Mouse (Mus musculus) liver, adult (tissue): ENCODE results near the gene Il16.

ENCODE experiments used
- GATA4 ChIP-seq: IDR thresholded peaks from 2 replicates; pipeline ENCODE4 v1.6.1; 2014; ENCODE audit warnings: mild to moderate bottlenecking, low read length; ENCODE audit not compliant: insufficient replicate concordance

The Il16 gene

DNA sequence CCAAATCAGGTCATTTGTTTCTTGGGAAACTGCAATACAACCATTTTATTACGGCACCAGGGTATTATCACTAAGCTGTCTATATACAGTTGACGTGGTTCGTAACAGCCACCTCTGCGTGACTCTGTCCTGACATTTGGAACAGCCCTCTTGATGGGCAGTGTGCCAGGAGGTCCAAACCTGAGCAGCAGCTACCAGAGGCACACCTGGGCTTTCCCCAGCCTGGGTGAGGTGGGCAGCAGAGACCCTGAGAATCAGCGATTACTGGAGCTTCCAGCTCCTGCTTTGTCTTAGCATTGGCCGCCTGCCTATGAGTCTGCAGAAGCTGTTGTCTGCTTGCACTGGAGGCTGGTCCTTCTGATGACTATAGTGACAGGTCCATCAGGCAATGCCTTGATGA is 101.9 kb downstream of the Il16 start:
- TF ChIP-seq GATA4: no peak

DNA sequence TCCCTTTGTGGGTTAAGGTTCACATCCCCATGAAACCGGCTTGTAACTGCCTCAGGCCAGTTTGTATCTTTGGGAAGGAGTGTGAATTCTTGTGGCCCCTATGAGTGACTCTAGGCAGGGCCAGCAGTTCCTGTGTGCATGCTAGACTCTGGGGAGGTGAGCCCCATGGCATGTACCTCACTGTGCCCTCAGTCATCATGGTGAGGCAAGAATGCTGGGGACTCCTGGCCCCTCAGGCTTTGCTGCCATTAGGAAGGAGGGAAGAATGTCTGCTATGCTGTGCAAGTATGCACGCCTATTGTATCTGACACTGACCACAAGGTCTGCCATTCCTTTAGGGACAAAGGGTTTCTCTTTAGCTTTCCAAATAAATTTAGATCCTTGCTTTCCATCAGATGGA is 104.4 kb downstream of the Il16 start:
- no peak for TF ChIP-seq GATA4

DNA sequence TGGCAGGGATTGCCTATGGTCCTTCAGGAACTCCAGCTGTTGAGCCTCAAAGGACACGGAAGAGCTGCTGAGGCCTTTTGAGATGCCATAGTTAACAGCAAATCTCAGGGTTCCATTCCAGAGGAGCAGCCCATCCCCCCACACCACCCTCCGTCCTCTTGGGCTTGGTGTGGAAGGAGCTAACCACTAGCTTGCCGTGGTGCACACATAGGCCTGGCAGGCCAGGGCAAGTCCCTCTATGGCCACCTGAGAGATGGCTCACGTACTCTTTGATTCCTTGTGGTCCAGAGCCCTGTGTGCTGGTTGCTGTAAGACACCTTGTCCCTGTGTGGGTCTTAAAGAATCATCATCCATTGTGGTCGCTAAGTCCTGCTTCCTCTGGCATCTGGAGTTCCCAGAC is 104.9 kb downstream of the Il16 start:
- TF ChIP-seq GATA4: no peak

DNA sequence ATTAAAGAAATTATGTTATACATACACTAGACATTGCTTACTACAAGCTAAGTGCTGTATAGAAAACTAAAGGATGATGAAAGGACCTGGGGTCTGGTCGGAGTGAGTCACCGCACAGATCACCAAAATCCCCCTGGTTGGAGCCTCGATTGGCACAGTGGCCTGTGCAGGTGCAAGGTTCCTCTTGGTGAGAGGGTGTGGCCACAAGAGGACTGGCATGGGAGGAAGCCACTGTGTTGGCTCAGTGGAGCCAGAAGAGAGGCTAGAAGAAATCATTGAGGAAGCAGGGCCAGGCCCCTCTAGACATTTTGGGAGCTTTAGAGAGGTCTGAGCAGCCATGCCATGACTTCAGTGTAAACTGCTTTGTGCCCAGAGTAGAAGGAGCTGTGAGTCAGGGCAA is 106.4 kb downstream of the Il16 start:
- TF ChIP-seq GATA4: no peak

DNA sequence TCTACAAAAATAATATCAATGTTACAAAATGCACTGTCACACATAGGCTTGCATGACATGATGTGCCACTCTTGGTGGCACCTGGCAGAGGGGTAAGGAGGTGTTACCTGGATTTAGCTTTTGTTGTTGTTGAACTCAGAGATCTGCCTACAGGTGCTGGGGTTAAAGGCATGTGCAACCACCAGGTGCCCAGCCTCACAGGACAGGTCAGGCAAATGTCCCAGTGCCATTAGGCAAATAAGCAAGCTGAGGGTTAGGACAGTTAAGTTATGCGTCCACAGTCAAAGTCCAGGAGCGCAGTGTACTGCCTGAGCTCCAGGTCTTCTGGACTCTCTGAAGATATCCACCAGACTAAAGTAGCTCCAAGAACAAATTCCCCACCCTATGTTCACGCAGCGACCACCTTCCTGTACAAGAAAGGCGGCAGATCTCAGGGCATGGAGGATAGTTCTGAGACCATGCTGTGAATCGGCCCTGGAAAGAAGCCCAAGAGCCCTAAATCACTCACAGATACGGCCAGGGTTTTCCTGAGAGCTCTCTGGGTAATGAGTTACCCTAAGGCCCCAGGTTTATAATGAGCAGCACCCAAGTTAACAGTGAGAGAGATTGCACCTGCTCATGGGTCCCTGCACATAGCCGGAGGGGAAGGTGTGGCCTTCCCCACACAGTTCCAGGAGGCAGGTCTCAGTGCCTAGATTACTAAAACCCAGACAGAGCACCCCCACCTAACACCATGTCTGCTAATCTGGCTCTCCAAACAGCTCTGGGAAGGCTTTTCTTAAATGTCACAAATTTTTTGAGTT is 107.5 kb downstream of the Il16 start:
- TF ChIP-seq GATA4: no peak

DNA sequence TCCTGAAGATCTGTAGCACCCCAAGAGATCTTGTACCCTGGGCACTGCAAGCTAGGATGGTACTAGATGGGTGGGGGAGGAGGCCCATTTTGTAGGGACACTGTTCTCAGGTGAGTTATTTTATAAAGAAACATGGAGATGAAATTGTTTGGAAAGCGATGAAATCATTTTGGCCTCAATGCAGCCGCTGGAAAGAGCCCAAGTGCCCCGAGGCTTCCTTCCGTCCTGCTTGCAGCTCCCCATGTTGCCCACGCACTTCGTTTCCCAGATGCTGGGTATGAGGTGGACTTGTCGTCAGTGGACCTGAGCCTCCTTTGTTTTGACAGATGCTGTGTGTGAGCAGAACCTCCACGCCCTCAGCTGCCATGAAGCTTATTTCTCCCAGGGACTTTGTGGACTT is 109.1 kb downstream of the Il16 start:
- TF ChIP-seq GATA4: no peak

DNA sequence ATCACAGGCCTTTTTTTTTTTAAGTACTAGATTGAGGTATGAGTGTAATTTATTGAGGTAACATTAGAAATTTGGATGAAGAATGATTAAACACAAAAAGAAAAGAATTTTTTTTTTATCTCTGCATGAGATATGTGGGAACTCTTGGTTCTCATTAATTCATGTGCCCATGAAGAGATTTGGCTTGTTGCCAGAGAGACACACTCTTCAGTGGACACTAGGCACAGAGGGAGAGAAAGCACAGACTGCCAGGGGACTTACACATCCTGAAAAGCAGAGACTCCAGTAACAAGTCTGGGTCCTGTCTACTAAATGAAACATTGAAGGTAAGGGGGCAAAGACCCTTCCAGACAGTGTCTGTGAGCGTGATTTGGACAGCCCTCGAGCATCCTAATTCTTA is 109.8 kb downstream of the Il16 start:
- TF ChIP-seq GATA4: no peak

DNA sequence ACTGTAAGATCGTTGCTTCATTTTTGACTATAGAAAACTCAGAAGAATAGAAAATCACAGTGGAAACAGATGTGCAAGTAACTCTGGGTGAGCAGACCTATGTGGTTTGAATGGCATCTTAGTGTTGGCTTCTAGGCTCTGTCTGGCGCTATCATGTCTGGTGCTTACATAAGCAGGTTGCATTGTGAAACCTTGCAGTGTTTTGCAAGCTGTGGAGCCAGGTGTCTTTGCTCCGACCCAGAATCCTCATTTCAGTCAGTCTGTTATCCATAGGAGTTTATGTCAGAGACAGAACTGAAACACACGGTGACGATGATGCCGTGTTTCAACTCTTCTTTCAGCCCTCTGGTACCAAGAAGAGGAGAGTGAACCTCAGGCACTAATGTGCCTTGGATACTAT is 111.7 kb downstream of the Il16 start:
- TF ChIP-seq GATA4: no peak

DNA sequence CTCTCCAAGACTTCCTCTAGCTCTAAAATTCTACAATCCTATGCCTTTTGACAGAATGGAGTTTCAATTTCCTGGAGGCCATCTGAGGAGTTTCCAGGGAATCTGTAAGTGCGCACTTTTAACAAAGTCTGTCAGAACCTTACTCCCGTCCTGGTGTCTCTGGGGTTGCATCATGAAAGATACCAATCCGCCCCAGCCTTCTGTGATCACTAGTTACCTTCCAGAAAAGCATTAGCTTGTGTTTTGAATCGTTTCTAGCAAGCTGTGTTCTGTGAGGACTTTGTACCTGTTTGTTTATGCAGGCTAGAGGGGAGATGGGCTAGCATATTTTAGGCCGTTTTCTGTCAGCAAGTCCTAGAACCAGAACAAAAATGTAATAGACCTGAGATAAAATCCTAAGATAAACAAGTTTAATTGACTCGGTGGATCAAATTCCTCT is 112.8 kb downstream of the Il16 start:
- no peak for TF ChIP-seq GATA4

DNA sequence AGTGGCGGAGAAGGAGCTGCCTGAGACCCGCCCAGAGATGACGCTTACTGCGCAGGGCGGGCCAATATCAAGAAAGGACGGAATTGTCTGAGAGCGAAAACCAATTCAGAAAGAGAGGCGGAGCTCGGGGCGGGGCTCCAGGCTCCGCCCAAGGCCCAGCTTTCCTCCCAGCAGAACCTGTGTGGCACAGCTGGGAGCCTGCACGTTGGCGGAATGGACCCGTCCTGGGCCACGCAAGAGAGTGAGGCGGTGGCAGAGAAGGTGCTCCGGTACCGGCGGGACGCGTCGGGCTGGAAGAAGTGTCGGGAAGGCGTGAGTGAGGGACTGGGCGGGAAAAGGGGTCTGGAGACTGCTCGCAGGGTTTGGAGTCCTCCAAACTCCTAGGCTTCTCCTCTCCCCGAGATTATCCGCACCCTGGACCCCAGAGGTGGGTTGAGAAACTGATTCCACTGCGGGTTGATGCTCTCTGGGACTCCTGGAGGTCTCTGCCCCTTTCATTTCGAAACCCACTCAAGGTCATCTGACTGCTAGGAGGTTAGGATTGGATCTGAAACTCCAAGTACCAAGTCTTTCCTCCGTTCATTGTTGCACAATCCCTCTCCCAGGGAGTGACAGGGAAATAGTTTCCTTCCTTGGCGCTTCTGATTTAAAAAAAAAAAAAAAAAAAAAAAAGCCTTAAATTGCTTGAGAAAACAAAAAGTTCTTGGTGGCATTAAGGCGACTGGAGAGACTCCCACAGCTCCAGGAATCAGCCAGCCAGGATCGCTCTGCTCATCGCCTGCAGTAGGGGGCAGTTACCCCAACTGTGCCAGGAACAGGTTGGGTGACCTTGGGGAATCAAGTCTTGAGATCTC is 113.5 kb downstream of the Il16 start, which contains the start of gene Stard5:
Gene Stard5, plus strand, starts transcription at position 132 of the 854 bp plus-strand sequence.
- TF ChIP-seq GATA4: peak; percentile 36; the same call in 1 of the 2 replicates

DNA sequence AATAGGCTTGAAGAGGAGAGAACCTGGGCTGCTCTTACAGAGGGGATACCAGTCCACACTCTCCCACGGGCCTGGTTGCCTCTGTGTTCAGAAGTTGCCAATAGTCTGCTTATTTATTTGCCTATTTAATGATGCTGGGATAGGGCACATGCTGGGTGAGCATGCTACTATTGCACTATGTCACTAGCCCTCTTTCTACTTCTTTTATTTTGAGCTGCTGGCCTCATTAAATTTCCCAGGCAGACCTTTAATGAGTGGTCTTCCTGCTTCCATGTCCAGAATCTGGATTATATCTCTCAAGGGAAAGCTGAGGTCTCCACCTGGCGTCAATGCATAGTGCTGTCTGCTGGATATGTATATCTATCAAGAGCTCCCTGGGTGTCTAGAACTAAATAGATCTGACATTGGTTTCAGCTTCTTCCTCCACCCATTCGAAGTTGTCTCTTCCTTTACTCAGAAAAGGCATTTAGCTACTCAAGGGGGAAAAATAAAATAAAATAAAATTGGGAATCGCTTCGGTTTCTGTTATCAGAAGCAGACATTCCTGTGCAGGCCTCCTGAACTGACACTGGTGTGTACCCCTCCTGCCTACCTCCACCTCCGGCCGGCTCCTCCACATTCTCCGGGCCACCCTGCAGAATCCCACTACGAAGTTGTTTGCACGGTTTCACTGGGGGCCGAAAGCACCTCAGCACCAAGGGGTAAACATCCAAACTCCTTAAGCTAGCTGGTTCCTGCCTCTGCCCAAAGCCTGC is 114.3 kb downstream of the Il16 start:
- TF ChIP-seq GATA4: no peak

DNA sequence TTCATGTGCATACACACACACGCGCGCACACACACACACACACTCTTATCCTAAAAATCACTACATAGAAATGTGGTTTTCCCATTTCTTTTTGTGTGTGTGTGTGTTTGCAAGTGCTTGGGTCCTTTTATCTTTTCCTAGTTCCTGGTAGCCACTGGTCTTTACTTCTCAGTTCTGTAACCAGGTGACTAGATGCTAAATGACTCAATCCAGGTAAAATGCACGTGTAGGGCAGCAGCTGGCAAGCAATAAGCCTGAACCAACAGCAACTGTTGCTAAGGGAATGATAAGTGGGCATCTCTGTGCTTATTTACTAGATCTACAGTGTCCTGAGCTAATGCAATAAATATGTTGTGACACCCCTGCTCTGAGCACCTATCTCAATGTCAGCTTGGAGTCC is 118.2 kb downstream of the Il16 start:
- no peak for TF ChIP-seq GATA4

DNA sequence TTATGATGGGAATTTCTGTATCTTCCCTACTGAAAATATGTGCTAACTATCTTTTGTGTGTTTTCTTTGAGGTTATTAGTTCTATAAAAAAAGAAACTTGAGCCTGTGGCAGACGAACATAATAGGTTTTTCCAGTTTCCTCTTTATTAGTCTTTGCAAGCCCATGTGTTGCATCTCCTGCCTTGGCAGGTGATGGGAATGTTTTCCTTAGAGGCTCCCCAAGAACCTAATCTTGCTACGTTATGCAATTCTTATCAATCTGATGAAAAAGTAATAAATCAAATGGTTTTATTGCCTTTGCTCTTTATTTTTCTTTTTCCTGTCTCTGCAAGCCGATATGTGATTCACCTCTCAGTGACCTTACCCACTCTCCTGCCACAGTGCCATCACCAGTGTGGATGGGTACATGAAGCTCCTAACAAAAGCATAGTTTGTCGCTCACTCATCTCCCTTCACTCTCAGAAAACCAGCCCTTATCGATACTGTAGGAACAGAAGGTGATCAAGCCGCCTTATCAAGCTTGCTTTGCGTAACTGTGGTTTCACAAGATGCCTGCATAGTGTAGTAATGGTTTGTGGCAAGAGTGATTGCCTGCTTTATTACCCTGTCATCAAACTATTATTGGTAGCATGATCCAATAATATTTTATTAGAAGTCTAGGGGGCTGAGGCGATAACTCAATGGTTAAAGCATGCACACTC is 118.8 kb downstream of the Il16 start:
- peak; percentile 73; the same call in 1 of the 2 replicates for TF ChIP-seq GATA4

DNA sequence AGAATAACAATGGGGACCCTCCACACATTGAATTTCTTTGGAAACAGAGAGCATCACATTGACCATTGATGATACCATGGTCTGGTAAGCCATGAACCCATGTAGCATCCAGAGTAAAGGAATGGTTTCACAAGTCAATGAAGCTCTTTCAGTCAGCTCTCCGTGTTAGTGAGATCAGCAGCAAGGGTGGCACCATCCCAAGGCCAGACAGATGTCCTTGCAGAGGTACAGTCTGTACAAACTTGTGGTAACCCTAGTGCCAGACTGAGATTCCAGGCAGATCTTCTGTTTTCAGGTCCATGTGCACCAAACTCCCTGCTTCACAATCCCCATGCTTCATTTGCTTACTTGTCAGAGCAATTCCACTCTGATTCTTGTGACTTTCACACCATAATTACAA is 121.5 kb downstream of the Il16 start:
- no peak for TF ChIP-seq GATA4

DNA sequence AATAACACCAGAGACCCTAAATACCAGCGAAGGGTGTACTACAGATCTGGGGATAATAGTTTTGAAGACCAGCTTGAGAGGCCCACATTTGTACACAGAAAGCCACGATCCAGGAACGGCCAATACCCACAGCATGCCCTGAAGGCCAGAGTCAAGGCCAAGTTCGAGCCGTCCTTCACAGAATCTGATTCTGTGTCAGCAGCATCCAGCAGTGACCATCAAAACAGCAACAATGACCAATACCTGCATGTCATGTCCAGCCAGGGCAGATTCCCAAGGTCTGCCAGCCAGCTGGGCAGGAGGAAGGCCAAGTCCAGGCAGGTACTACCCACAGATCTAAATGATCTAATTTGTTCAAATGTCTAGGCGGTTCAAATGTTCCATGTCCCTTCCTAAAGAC is 122.9 kb downstream of the Il16 start:
- no peak for TF ChIP-seq GATA4
